Mouse (Mus musculus) testis, adult 2 months (tissue): Measurements from ENCODE around the gene Olfr1205.

Source experiments
- CTCF ChIP-seq: fragments of 200-500 bp; IDR thresholded peaks from 2 replicates; pipeline ENCODE4 v1.5.1; 2012; ENCODE audit warnings: low read depth, mild to moderate bottlenecking, inconsistent platforms, low read length, moderate library complexity; ENCODE audit not compliant: control insufficient read depth, insufficient read depth, insufficient replicate concordance
- POLR2A ChIP-seq: fragments of 200-500 bp; IDR thresholded peaks from 2 replicates; pipeline ENCODE4 v1.6.1; 2012; ENCODE audit warnings: low read depth, mild to moderate bottlenecking, inconsistent platforms, low read length, moderate library complexity; ENCODE audit not compliant: control insufficient read depth

DNA sequence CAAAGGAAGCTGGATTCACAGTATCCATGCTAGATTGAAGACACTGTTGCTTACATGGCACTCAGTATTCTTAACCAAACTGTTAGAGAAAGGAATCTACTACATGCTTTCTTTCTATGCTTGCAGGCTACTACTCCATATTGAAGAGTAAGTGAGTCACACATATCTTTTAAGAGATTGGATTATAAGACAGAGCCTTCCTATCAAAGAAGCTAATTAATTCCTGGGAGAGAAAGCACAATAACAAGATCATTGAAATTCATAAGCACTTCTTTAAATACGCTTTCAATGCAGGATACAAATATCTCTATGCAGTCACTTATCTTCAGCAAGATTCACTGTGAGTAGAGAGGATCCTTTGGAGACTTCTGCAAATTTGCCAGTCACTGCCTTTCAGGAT, 15.3 kb upstream of the Olfr1205 start, which contains the start of gene Olfr1202:
- no peak for TF ChIP-seq CTCF
- TF ChIP-seq POLR2A, result no peak
